9 mouse cellular contexts compared by ENCODE assay signal in the genomic region with DNA sequence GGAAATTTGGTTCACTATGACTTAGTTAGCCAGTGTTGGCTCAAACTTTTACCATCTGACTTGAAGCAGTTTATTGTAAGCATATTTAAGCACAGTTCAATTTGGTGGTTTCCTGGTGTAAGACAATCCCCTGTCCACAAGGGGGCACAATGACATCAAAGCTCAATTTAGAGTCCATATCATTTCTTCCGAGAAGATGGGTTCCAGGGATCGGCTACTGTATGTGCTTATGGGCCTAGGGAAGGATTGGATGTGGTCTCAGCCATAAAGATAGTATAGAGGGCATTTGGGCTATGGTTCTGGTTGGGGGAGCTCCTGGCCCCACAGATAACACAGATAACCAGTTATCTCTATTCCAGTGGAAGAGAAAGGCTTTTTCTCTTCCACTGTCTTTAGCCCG. TPM values are rescaled to one million over a fixed set of nuclear protein-coding genes. Genes with fewer than 3 reads are reported as not detected.
A peak's percentile ranks its signal among the peaks of the same experiment; 100 is the strongest.
DNase-seq lines count a peak whose midpoint lies in the region; ATAC-seq and TF ChIP-seq lines count a peak whose summit lies in the region.
"Had no signal": no experiment of that assay in that cellular context is flagged by ENCODE, and none has a peak within 500 bp of the region (broad histone marks: within the 10 kb centered on the region; RNA-seq: fewer than 3 reads in every experiment).

No protein-coding gene starts in this region.

- H3K4me2 ChIP-seq in lung, embryonic 14.5 days, result no peak overlapping the region
- H3K4me2 ChIP-seq in liver, postnatal 0 days (ENCODE audit: low read depth, low read length), result no peak overlapping the region

- no peaks in the 10 kb centered on the region; the same call in 1 of the 2 replicates for H3K4me1 ChIP-seq in cerebellum, adult 2 months (ENCODE audit: control insufficient read depth, insufficient read depth, low read length)
- H3K4me1 ChIP-seq in lung, embryonic 14.5 days (ENCODE audit: insufficient read depth), result no peaks in the 10 kb centered on the region
- H3K4me1 ChIP-seq in liver, postnatal 0 days (ENCODE audit: insufficient read depth), result no peaks in the 10 kb centered on the region

- H3K27ac ChIP-seq in cerebellum, adult 2 months (ENCODE audit: insufficient read depth, low read length), result no peak overlapping the region
- no peak overlapping the region for H3K27ac ChIP-seq in lung, embryonic 14.5 days (ENCODE audit: low read depth)
- no peak overlapping the region for H3K27ac ChIP-seq in liver, postnatal 0 days (ENCODE audit: low read depth)

- ATAC-seq in lung, embryonic 14.5 days (ENCODE audit: insufficient read depth), result no peak
- peak; percentile 46 for ATAC-seq in liver, postnatal 0 days

- no peak for TF ChIP-seq EP300 in liver, postnatal 0 days (IDR thresholded peaks at IDR 0.05; ENCODE audit: low read depth)

- 61% methylated on average over 3 of the region's 3 CpGs for WGBS in cerebellum, adult 2 months
- WGBS in lung, embryonic 14.5 days, result 47% methylated on average over 3 of the region's 3 CpGs
- WGBS in liver, postnatal 0 days (ENCODE audit: insufficient replicate concordance), result 57% methylated on average over 3 of the region's 3 CpGs

- H3K9ac ChIP-seq in lung, embryonic 14.5 days, result no peak overlapping the region
- H3K9ac ChIP-seq in liver, postnatal 0 days (replicated peaks), result no peak overlapping the region

- no peaks in the 10 kb centered on the region for H3K9me3 ChIP-seq in lung, embryonic 14.5 days (ENCODE audit: low read depth, low read length)
- H3K9me3 ChIP-seq in liver, postnatal 0 days (ENCODE audit: low read length), result no peaks in the 10 kb centered on the region

- no peaks in the 10 kb centered on the region for H3K36me3 ChIP-seq in lung, embryonic 14.5 days (ENCODE audit: insufficient read depth)
- peaks cover 18% of the 10 kb centered on the region for H3K36me3 ChIP-seq in liver, postnatal 0 days (replicated peaks; ENCODE audit: insufficient read depth, low read length)

- TF ChIP-seq CTCF in cerebellum, adult 2 months (IDR thresholded peaks at IDR 0.05; ENCODE audit: borderline replicate concordance, insufficient read depth, low read depth, low read length), result peak; percentile 21; the same call in 1 of the 2 replicates
- peak; percentile 66 for TF ChIP-seq CTCF in lung, embryonic 14.5 days (IDR thresholded peaks at IDR 0.05; ENCODE audit: low read depth)
- TF ChIP-seq CTCF in liver, postnatal 0 days (IDR thresholded peaks at IDR 0.05; ENCODE audit: low read depth), result peak; percentile 74

- no peaks in the 10 kb centered on the region for H3K27me3 ChIP-seq in cerebellum, adult 2 months (ENCODE audit: control insufficient read depth, insufficient read depth, low read length)
- H3K27me3 ChIP-seq in lung, embryonic 14.5 days (ENCODE audit: insufficient read depth, low read length), result no peaks in the 10 kb centered on the region
- H3K27me3 ChIP-seq in liver, postnatal 0 days (ENCODE audit: insufficient read depth, low read length), result no peaks in the 10 kb centered on the region

- H3K4me3 ChIP-seq in cerebellum, adult 2 months (replicated peaks; ENCODE audit: insufficient read depth, low read depth, low read length), result no peak overlapping the region
- H3K4me3 ChIP-seq in lung, embryonic 14.5 days (ENCODE audit: low read depth, low read length), result no peak overlapping the region
- no peak overlapping the region for H3K4me3 ChIP-seq in liver, postnatal 0 days (ENCODE audit: low read depth, low read length)

- no peak for TF ChIP-seq POLR2A in cerebellum, adult 2 months (IDR thresholded peaks at IDR 0.05; ENCODE audit: borderline replicate concordance, insufficient read depth, low read length)

- DNase-seq in cerebellum, adult 2 months, result peak in 1 of 2 experiments; percentile 17
- DNase-seq in cerebellum, adult 11 months, result no peak
- DNase-seq in lung, embryonic 14.5 days, result peak; percentile 69
- DNase-seq in lung, adult 18-20 months, result no peak
- DNase-seq in c-Kit-positive CD71-negative TER-119-negative erythroid progenitor cells, embryonic 14.5 days (ENCODE audit: low read depth), result peak; percentile 31
- DNase-seq in liver, postnatal 0 days, result no peak
- DNase-seq in urinary bladder, postnatal 14 days (ENCODE audit: low spot score), result no peak
- no peak for DNase-seq in heart, postnatal 25 days (ENCODE audit: low spot score)

- intact Hi-C loops in heart, postnatal 25 days (cut with DNase I), result loop anchor here (5.0 kb wide), 1 partner anchor 342 kb away; no protein-coding TSS in a partner anchor

RNA-seq across cellular contexts. Expression of gene Hsd17b13, which starts 18.0 kb away (rescaled TPM):
- polyA plus RNA-seq in cerebellum, adult 2 months (2012; rRNA removed), result not detected in 2 replicates
- 0.23 and 0.61 TPM in 2 replicates for polyA plus RNA-seq in lung, embryonic 14.5 days (2014; fragmentation: Nextera tagmentation; extraction: Ambion mirVana)
- 459 and 502 TPM in 2 replicates for polyA plus RNA-seq in liver, postnatal 0 days (2015; fragmentation: Nextera tagmentation; extraction: Ambion mirVana)
- not detected for total RNA-seq in heart, postnatal 25 days (2021)
- total RNA-seq: heart, postnatal 14 days had no signal

RNA-seq across cellular contexts. Expression of gene Hsd17b11, which starts 26.5 kb away (rescaled TPM):
- polyA plus RNA-seq in cerebellum, adult 2 months (2012; rRNA removed), result 27.7 and 29.2 TPM in 2 replicates
- polyA plus RNA-seq in lung, embryonic 14.5 days (2014; fragmentation: Nextera tagmentation; extraction: Ambion mirVana), result 4.2 and 4.4 TPM in 2 replicates
- polyA plus RNA-seq in liver, postnatal 0 days (2015; fragmentation: Nextera tagmentation; extraction: Ambion mirVana), result 26.7 and 27.1 TPM in 2 replicates
- total RNA-seq in heart, postnatal 25 days (2021), result 10 to 100 TPM; 25.2 to 29.6 TPM

RNA-seq across cellular contexts. Expression of gene Nudt9, which starts 50.9 kb away (rescaled TPM):
- 73.8 and 78.5 TPM in 2 replicates for polyA plus RNA-seq in cerebellum, adult 2 months (2012; rRNA removed)
- polyA plus RNA-seq in lung, embryonic 14.5 days (2014; fragmentation: Nextera tagmentation; extraction: Ambion mirVana), result 62.0 and 66.6 TPM in 2 replicates
- 48.5 and 48.7 TPM in 2 replicates for polyA plus RNA-seq in liver, postnatal 0 days (2015; fragmentation: Nextera tagmentation; extraction: Ambion mirVana)
- total RNA-seq in heart, postnatal 25 days (2021), result 10 to 100 TPM; 51.4 to 52.3 TPM

Comparison
In these comparisons a context has a peak if more than half of its experiments do, and no peak if none do; other contexts are left out.
1. DNase-seq: peak in lung, embryonic 14.5 days (single experiment) and c-Kit-positive CD71-negative TER-119-negative erythroid progenitor cells, embryonic 14.5 days (single experiment); none in cerebellum, adult 11 months (single experiment), lung, adult 18-20 months (0 of 2), liver, postnatal 0 days (single experiment), urinary bladder, postnatal 14 days (single experiment) and heart, postnatal 25 days (single experiment).
2. CTCF ChIP-seq: peak in every context shown above with its lines; median percentile 74 in liver, postnatal 0 days; 66 in lung, embryonic 14.5 days; 21 in cerebellum, adult 2 months.
3. RNA of gene Hsd17b13, which starts 18.0 kb away (polyA plus RNA-seq): 459 to 502 TPM in liver, postnatal 0 days; 0.23 to 0.61 TPM in lung, embryonic 14.5 days and not detected in cerebellum, adult 2 months; every median in the first group is over 100 times any median in the second.